Mouse (Mus musculus): ENCODE measurements at regions not wholly inside any gene's neighbourhood (a gene's known extent, or its start where the extent isn't known, plus 50 kb on each side); places are given as distances from the start of the nearest gene placed in this dataset.
A peak's percentile ranks its signal among the peaks of the same experiment; 100 is the strongest.
"Not testable (repeated sequence)": the region's sequence is repeated elsewhere in the genome, so short reads cannot be mapped to it uniquely, and the experiment has no call there.

GRCm38 (mm10) chr10:72298824-72299551, 355.7 kb upstream of the Zwint start:
- DNase-seq (ENCODE audit: low spot score), result no peak

GRCm38 (mm10) chr10:72309045-72309444, 345.6 kb upstream of the Zwint start:
- DNase-seq (ENCODE audit: low spot score), result not testable (repeated sequence)

DNA sequence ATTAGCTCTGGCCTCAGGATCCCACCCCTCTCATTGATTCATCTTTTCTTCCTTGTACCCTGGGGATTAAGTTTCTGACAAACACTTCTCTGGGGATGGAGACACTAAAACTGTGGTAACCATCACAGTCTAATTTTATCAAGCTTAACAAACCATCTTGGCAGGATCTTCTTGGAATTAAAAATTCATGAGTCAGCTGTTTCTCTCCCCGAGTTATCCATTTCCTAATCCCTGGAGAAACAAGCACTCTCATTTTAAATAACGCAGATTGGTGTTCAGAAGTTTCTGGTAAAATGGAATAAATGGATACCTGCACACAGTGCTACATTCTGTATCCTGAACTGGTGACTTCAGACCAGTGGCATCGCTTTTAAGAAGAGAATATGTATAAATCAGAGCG, 336.3 kb upstream of the Zwint start:
- DNase-seq (ENCODE audit: low spot score), result no peak

DNA sequence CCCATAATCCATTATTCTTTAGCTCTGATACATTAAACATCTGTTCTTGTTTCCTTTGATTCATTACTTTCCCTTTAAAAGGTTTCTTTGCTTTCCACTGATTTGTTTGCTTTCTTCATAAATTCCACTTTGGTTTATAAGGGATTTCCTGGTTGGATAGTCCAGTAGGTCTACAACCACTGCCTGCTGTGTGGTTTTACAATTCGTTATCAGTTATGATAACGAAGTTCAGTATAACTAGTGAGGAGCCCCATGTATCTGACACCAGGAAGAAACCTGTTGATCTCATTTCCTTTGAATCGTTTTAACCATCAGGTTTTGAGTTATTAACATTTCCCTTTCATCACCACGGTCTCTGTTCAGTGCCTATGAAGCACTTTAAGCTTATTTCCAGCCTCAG, 334.3 kb upstream of the Zwint start:
- no peak for DNase-seq (ENCODE audit: low spot score)

- no peak for DNase-seq (ENCODE audit: low spot score)
Observed at GRCm38 (mm10) chr10:72326624-72327023, 328.0 kb upstream of the Zwint start.

GRCm38 (mm10) chr10:72347253-72347652, 307.4 kb upstream of the Zwint start:
- no peak for DNase-seq (ENCODE audit: low spot score)

- DNase-seq (ENCODE audit: low spot score), result no peak
Observed at GRCm38 (mm10) chr10:72347949-72348663, 306.5 kb upstream of the Zwint start.

GRCm38 (mm10) chr10:72352810-72353209, 301.8 kb upstream of the Zwint start:
- no peak for DNase-seq (ENCODE audit: low spot score)

GRCm38 (mm10) chr10:72353515-72353914, 301.1 kb upstream of the Zwint start:
- DNase-seq (ENCODE audit: low spot score), result no peak

- DNase-seq (ENCODE audit: low spot score), result no peak
Observed at GRCm38 (mm10) chr10:72383351-72383750, 271.3 kb upstream of the Zwint start.

DNA sequence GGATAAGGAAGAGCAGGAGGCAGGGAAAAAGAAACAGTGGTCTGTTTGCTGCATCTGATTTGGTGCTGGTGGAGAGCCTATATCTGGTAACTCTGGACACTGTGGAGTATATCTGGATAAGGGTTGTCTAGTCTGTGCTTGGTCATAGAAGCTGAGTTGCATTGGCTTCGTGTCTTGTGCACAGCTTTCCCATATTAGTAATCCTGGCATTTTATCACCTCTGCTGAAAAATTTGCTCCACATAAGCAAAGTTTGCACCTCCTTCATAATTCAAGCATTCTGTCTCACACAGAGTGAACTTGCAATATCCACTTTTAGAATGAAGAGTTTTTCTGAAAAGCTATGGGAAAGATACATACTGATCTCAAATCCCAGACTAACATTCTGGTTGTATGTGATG, 269.8 kb upstream of the Zwint start:
- no peak for DNase-seq (ENCODE audit: low spot score)

GRCm38 (mm10) chr10:72391397-72391796, 263.2 kb upstream of the Zwint start:
- peak; percentile 44 for DNase-seq (ENCODE audit: low spot score)

GRCm38 (mm10) chr10:72393279-72394041, 261.2 kb upstream of the Zwint start:
- no peak for DNase-seq (ENCODE audit: low spot score)

- DNase-seq (ENCODE audit: low spot score), result no peak
Observed at GRCm38 (mm10) chr10:72394367-72394766, 260.3 kb upstream of the Zwint start.

GRCm38 (mm10) chr10:72403290-72403689, 251.4 kb upstream of the Zwint start:
- DNase-seq (ENCODE audit: low spot score), result no peak

- DNase-seq (ENCODE audit: low spot score), result no peak
Observed at GRCm38 (mm10) chr10:72410305-72410704, 244.3 kb upstream of the Zwint start.

- no peak for DNase-seq (ENCODE audit: low spot score)
Observed at GRCm38 (mm10) chr10:72411670-72412069, 243.0 kb upstream of the Zwint start.

GRCm38 (mm10) chr10:72454629-72455028, 200.0 kb upstream of the Zwint start:
- no peak for DNase-seq (ENCODE audit: low spot score)

GRCm38 (mm10) chr10:72484315-72484714, 170.3 kb upstream of the Zwint start:
- DNase-seq (ENCODE audit: low spot score), result no peak

DNA sequence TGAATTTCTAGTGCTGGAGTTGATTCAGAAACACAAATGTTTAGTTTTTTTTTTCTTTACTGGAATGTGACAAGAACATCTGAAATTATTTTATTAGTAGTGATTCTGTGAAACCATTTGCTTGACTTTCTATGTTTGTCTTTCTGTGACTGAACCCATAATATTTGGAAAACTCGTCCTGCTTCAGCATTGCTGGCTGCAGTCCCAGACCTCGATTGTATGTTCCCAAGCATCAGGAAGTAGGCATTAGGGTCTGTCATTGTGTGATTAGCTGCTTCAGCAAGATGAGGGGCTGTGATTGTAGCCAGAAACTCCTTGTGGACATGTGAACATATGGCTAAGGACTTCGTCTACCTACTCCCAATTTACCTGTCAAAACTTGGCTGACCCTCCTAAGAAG, 122.2 kb upstream of the Zwint start:
- no peak for DNase-seq (ENCODE audit: low spot score)

- no peak for DNase-seq (ENCODE audit: low spot score)
Observed at GRCm38 (mm10) chr10:72533427-72533826, 121.2 kb upstream of the Zwint start.

DNA sequence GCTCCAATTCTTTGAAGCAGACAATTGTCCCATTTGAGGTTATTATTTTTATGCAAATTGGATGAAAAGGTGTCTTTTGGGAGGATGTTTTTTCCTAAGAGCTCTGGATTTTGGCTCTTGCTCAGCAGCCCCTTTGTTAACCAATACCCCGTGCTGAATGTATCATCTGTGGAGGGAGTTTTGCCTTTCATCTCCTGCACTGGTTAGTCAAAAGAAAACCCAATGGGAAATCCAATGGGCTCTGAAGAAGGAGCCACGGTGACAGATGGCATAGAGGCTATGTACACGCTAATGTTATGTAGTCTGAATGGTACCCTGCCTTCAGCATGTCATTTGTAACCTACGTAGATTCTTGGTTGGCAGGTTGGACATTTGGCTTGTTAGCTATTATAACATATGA, 120.8 kb upstream of the Zwint start:
- DNase-seq (ENCODE audit: low spot score), result no peak

DNA sequence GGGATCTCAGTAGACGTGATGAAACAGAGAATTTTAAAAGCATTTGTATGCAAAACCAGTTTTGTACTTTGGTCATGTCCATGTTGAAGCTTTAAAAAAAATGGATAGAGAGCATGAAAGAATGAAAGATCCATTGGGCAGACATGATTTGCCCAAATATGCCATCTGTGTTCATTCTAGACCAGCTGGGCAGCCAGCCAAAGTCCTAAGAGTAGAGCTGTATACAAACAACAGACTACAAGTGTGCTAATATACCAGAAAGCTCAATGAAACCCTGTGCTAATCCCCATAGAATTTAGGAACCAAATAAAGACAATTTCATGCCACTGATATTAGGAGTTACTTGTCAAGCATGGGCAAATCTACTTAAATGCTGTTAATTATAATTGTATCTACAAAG, 105.1 kb upstream of the Zwint start:
- no peak for DNase-seq (ENCODE audit: low spot score)

Measured in embryo, embryonic 10 days (tissue).